Mouse (Mus musculus) heart, postnatal 36 days (tissue): Measurements from ENCODE around the gene Esp16. TPM values are rescaled to one million over a fixed set of nuclear protein-coding genes. Genes with fewer than 3 reads are reported as not detected.
"Not testable (repeated sequence)": the region's sequence is repeated elsewhere in the genome, so short reads cannot be mapped to it uniquely, and the experiment has no call there.

ENCODE experiments used
- DNase-seq, 2 experiments: peaks; one replicate each; pipeline ENCODE4 v3.0.0; 2021 to 2022
- intact Hi-C: fragments of 180-260 bp; cut with DNase I; formaldehyde crosslinking; loops from one replicate; pipeline ENCODE4 v1.15.1; 2025
- total RNA-seq, 2 experiments: library from RNA; stranded (reverse); gene quantifications; 2 replicates each; pipeline ENCODE4 v1.2.3; 2021

Gene Esp16
- not detected for total RNA-seq

DNA sequence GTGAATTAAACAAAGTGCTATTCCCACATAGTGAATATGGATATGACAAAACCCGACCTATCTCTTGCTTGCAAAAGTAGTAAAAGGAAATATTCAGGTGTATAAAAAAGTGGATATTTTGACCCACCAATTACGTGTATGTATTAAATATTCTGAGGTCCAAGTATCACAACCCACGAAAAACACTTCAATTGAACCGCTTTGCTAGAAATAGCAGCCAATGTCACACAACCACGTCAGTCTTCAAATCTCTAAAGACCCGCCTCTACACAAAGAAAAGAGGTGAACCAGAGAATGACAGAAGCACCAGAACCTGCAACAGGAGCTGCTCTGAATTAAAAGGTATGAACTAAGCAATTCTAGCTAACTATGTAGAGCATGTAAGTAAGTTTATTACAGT is at the start of gene Esp16:
Esp16 (plus strand) TSS at position 301 of the 400 bp plus-strand sequence.
- DNase-seq, intact Hi-C loops: not testable (repeated sequence)

DNA sequence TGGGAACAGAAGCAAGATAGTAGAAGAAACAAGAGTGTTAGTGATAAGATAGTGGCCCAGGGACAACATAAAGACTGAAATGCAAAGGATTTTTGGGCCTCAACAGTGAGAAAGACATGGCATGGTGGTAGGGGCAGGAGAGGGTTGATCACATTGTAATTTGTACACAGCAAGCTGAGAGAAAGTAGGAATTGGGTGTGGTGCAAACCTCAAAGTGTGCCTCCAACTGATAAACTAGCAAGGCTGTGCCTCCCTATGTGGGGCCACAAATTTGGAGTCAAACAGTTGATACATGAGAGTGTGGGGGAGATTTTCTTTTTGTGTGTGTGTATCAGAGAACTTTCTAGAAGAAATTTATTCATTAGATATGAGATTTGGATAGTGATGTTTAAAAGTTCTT is 37.9 kb upstream of the Esp16 start:
- DNase-seq, intact Hi-C loops: not testable (repeated sequence)

Other genes starting within 250 kb of the Esp16 start
- not detected for gene Esp18, start 129.8 kb upstream of the Esp16 start, total RNA-seq
- gene Esp15, start 104.8 kb downstream of the Esp16 start, total RNA-seq: not detected